Mouse (Mus musculus): ENCODE data around the gene Rap1b. TPM values are rescaled to one million over a fixed set of nuclear protein-coding genes. Genes with fewer than 3 reads are reported as not detected.

The Rap1b gene
- polyA plus RNA-seq, 1 experiment from 2014 or later: 165 TPM

GRCm38 (mm10) chr10:117792141-117793091, 53.4 kb downstream of the Rap1b start, which contains the start of gene Nup107:
Nup107 (minus strand) TSS chr10:117792705.
- peak within 1 kb of the TSS; percentile 82 for H3K9ac ChIP-seq
- H3K27me3 ChIP-seq: no peaks in the 10 kb centered on the region
- peak within 1 kb of the TSS; percentile 72 for H3K4me2 ChIP-seq
- 0 out of 2 replicates have a peak, but pooled peaks cover 3% of the 10 kb centered on the region for H3K9me3 ChIP-seq
- peaks cover 25% of the 10 kb centered on the region for H3K4me1 ChIP-seq (replicated peaks)
- peak within 1 kb of the TSS; percentile 80 for H3K4me3 ChIP-seq
- H3K36me3 ChIP-seq: peaks cover 7% of the 10 kb centered on the region
- WGBS: under 1% methylated on average over 75 of the region's 75 CpGs
- peak; percentile 97 for ATAC-seq (ENCODE audit: low read depth)
- H3K27ac ChIP-seq (replicated peaks): peak within 1 kb of the TSS; percentile 74

GRCm38 (mm10) chr10:117791171-117791470, 54.7 kb downstream of the Rap1b start:
- peak overlapping the region; percentile 72 for H3K4me2 ChIP-seq
- no peak overlapping the region for H3K27ac ChIP-seq (replicated peaks)
- no peaks in the 10 kb centered on the region for H3K27me3 ChIP-seq
- H3K4me1 ChIP-seq (replicated peaks): peaks cover 25% of the 10 kb centered on the region
- peak overlapping the region; percentile 82; the same call in 1 of the 2 replicates for H3K9ac ChIP-seq
- WGBS: 92% methylated on average over 2 of the region's 2 CpGs
- H3K9me3 ChIP-seq: 0 out of 2 replicates have a peak, but pooled peaks cover under 1% of the 10 kb centered on the region
- ATAC-seq (ENCODE audit: low read depth): no peak
- no peak overlapping the region; the same call in 1 of the 2 replicates for H3K4me3 ChIP-seq
- H3K36me3 ChIP-seq: peaks cover 19% of the 10 kb centered on the region

GRCm38 (mm10) chr10:117790421-117791170, 55.2 kb downstream of the Rap1b start:
- no peak overlapping the region for H3K4me2 ChIP-seq
- no peak overlapping the region for H3K27ac ChIP-seq (replicated peaks)
- peak overlapping the region; percentile 82; the same call in 1 of the 2 replicates for H3K9ac ChIP-seq
- no peak for ATAC-seq (ENCODE audit: low read depth)
- H3K27me3 ChIP-seq: no peaks in the 10 kb centered on the region
- H3K9me3 ChIP-seq: no peaks in the 10 kb centered on the region
- H3K36me3 ChIP-seq: peaks cover 24% of the 10 kb centered on the region
- H3K4me3 ChIP-seq: no peak overlapping the region; the same call in 1 of the 2 replicates
- H3K4me1 ChIP-seq (replicated peaks): peaks cover 25% of the 10 kb centered on the region
- 95% methylated on average over 17 of the region's 17 CpGs for WGBS

GRCm38 (mm10) chr10:117790011-117790410, 55.8 kb downstream of the Rap1b start:
- peaks cover 25% of the 10 kb centered on the region for H3K4me1 ChIP-seq (replicated peaks)
- H3K9ac ChIP-seq: no peak overlapping the region
- H3K27me3 ChIP-seq: no peaks in the 10 kb centered on the region
- no peak overlapping the region for H3K4me3 ChIP-seq
- H3K4me2 ChIP-seq: no peak overlapping the region
- WGBS: 80% methylated on average over 1 of the region's 1 CpGs
- H3K27ac ChIP-seq (replicated peaks): no peak overlapping the region
- H3K9me3 ChIP-seq: no peaks in the 10 kb centered on the region
- no peak for ATAC-seq (ENCODE audit: low read depth)
- H3K36me3 ChIP-seq: peaks cover 29% of the 10 kb centered on the region

GRCm38 (mm10) chr10:117784646-117785045, 61.2 kb downstream of the Rap1b start:
- WGBS: 95% methylated on average over 7 of the region's 7 CpGs
- ATAC-seq (ENCODE audit: low read depth): no peak
- no peaks in the 10 kb centered on the region for H3K4me1 ChIP-seq (replicated peaks)
- H3K36me3 ChIP-seq: peaks cover 70% of the 10 kb centered on the region
- H3K9me3 ChIP-seq: no peaks in the 10 kb centered on the region
- H3K9ac ChIP-seq: no peak overlapping the region
- H3K4me3 ChIP-seq: no peak overlapping the region
- no peaks in the 10 kb centered on the region for H3K27me3 ChIP-seq
- H3K4me2 ChIP-seq: no peak overlapping the region
- H3K27ac ChIP-seq (replicated peaks): no peak overlapping the region

GRCm38 (mm10) chr10:117783786-117784420, 61.9 kb downstream of the Rap1b start:
- H3K4me2 ChIP-seq: no peak overlapping the region
- no peak overlapping the region for H3K9ac ChIP-seq
- H3K9me3 ChIP-seq: no peaks in the 10 kb centered on the region
- peaks cover 74% of the 10 kb centered on the region for H3K36me3 ChIP-seq
- no peak for ATAC-seq (ENCODE audit: low read depth)
- no peaks in the 10 kb centered on the region for H3K4me1 ChIP-seq (replicated peaks)
- H3K4me3 ChIP-seq: no peak overlapping the region
- H3K27me3 ChIP-seq: no peaks in the 10 kb centered on the region
- no peak overlapping the region for H3K27ac ChIP-seq (replicated peaks)
- 97% methylated on average over 13 of the region's 13 CpGs for WGBS

- Histone ChIP-seq H3K27me3 (no peaks in the 10 kb centered on the region), H3K36me3 (peaks cover 82% of the 10 kb centered on the region), H3K9ac (no peak overlapping the region), H3K27ac (replicated peaks) (no peak overlapping the region), H3K9me3 (no peaks in the 10 kb centered on the region), H3K4me2 (no peak overlapping the region), H3K4me1 (replicated peaks) (no peaks in the 10 kb centered on the region), H3K4me3 (no peak overlapping the region)
- ATAC-seq (ENCODE audit: low read depth): no peak
- WGBS: 92% methylated on average over 14 of the region's 14 CpGs
Observed at GRCm38 (mm10) chr10:117782491-117783260, 63.2 kb downstream of the Rap1b start.

- Histone ChIP-seq H3K4me2 (no peak overlapping the region), H3K36me3 (peaks cover 79% of the 10 kb centered on the region)
- no peak for ATAC-seq (ENCODE audit: low read depth)
Observed at GRCm38 (mm10) chr10:117782056-117782455, 63.8 kb downstream of the Rap1b start.

GRCm38 (mm10) chr10:117781021-117781725, 64.7 kb downstream of the Rap1b start:
- no peak overlapping the region for H3K4me2 ChIP-seq
- 94% methylated on average over 17 of the region's 17 CpGs for WGBS
- no peak overlapping the region for H3K4me3 ChIP-seq
- H3K36me3 ChIP-seq: peaks cover 79% of the 10 kb centered on the region
- ATAC-seq (ENCODE audit: low read depth): no peak
- H3K9ac ChIP-seq: no peak overlapping the region
- no peak overlapping the region for H3K27ac ChIP-seq (replicated peaks)
- no peaks in the 10 kb centered on the region for H3K4me1 ChIP-seq (replicated peaks)
- no peaks in the 10 kb centered on the region for H3K27me3 ChIP-seq
- H3K9me3 ChIP-seq: no peaks in the 10 kb centered on the region

More at GRCm38 (mm10) chr10:117782056-117782455, 63.8 kb downstream of the Rap1b start:
- Histone ChIP-seq H3K27ac (replicated peaks) (no peak overlapping the region), H3K4me3 (no peak overlapping the region), H3K27me3 (no peaks in the 10 kb centered on the region), H3K4me1 (replicated peaks) (no peaks in the 10 kb centered on the region), H3K9me3 (no peaks in the 10 kb centered on the region), H3K9ac (no peak overlapping the region)
- 94% methylated on average over 2 of the region's 2 CpGs for WGBS

GRCm38 (mm10) chr10:117780306-117780911, 65.4 kb downstream of the Rap1b start:
- no peaks in the 10 kb centered on the region for H3K27me3 ChIP-seq

More at GRCm38 (mm10) chr10:117780306-117780911, 65.4 kb downstream of the Rap1b start:
- H3K9me3 ChIP-seq: no peaks in the 10 kb centered on the region
- no peak overlapping the region for H3K4me3 ChIP-seq
- H3K36me3 ChIP-seq: peaks cover 79% of the 10 kb centered on the region
- H3K27ac ChIP-seq (replicated peaks): no peak overlapping the region
- WGBS: 90% methylated on average over 6 of the region's 6 CpGs
- H3K4me2 ChIP-seq: no peak overlapping the region
- H3K4me1 ChIP-seq (replicated peaks): no peaks in the 10 kb centered on the region
- no peak overlapping the region for H3K9ac ChIP-seq
- ATAC-seq (ENCODE audit: low read depth): no peak

Data from neural tube, embryonic 13.5 days (tissue).